Mouse (Mus musculus): ENCODE data around the gene Tnni1. TPM values are rescaled to one million over a fixed set of nuclear protein-coding genes. Genes with fewer than 3 reads are reported as not detected.

The Tnni1 gene
- polyA plus RNA-seq, 1 experiment, result 1.0 TPM

DNA sequence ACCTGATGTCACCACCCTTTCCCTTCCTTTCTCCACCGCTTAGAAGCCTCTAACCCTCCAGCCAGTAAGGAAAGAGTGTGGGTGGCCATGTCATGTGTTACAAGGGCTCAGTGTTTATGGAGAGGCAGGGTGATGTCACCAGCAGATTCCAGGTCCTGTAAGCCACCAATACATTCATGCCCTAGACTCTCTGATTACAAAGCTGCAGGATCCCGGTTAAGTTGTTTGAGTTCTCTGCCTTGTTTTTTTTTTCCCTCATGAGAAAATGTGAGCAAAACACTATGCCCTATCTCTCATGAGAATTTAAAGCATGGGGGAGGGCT, 15.1 kb upstream of the Tnni1 start:
- Histone ChIP-seq H3K27ac (ENCODE audit: insufficient read depth, low read length) (no peak overlapping the region), H3K36me3 (ENCODE audit: control insufficient read depth, insufficient read depth, low read length, poor library complexity, severe bottlenecking) (peaks cover 15% of the 10 kb centered on the region), H3K9me3 (replicated peaks; ENCODE audit: control insufficient read depth, insufficient read depth, low read length, poor library complexity, severe bottlenecking) (no peaks in the 10 kb centered on the region; the same call in 1 of the 2 replicates), H3K9ac (ENCODE audit: low read depth, poor library complexity, severe bottlenecking) (no peak overlapping the region), H3K4me3 (ENCODE audit: low read depth, low read length) (no peak overlapping the region), H3K27me3 (ENCODE audit: control insufficient read depth, insufficient read depth, low read length, poor library complexity, severe bottlenecking) (no peaks in the 10 kb centered on the region), H3K4me1 (ENCODE audit: control insufficient read depth, insufficient read depth, low read length) (peaks cover 9% of the 10 kb centered on the region)
- TF ChIP-seq CTCF (IDR thresholded peaks at IDR 0.05; ENCODE audit: low read depth, low read length) (no peak), POLR2A (IDR thresholded peaks at IDR 0.05; ENCODE audit: insufficient read depth, low read length) (no peak), EP300 (IDR thresholded peaks at IDR 0.05; ENCODE audit: insufficient read depth, low read depth, low read length) (no peak)

DNA sequence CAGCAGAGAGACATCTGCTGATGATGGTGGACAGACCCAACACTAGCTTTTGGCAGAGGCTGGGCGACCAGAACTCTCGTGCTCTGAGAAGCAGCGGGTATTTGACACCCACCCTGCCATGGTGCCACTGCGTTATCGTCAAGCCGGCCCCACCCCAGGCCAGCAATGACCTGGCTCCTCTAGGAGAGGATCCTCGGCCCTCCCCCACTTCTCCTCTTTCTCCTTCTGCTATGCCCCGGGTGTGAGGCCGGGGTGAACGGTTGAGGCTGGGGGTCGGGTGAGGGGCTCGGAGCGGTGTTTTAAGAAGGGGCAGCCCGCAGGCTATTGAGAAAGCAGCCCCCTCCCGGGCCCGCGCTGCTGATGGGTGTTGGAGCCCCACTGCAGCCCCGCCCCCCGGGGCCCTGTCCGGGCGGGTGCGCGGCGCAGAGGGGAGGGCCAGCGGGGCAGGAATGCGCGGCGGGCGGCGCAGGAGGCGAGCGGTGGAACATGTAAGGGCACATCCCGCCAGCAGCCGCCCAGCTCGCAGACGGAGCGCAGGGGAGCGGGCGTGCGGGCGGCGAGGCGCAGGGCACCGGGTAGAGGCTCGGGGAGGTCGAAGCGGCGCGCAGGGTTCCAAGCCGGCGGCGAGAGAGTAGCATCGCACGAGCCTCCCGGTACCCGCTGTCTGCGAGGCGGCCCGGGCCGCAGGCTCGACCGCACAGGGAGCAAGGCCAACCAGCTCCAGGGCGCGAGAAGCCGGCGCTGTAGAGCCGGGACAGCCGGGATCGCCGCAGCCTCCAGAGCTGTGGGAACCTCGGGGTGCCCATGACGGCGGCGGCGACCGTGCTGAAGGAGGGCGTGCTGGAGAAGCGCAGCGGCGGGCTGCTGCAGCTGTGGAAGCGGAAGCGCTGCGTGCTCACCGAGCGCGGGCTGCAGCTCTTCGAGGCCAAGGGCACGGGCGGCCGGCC, 13.3 kb upstream of the Tnni1 start, which contains the start of gene Phlda3:
TSS of gene Phlda3 (plus strand) at position 475 of the 947 bp plus-strand sequence.
- Histone ChIP-seq H3K9ac (ENCODE audit: low read depth, poor library complexity, severe bottlenecking) (peak within 1 kb of the TSS; percentile 99), H3K27ac (ENCODE audit: insufficient read depth, low read length) (peak within 1 kb of the TSS; percentile 23; the same call in 1 of the 2 replicates), H3K4me1 (ENCODE audit: control insufficient read depth, insufficient read depth, low read length) (peaks cover 9% of the 10 kb centered on the region), H3K9me3 (replicated peaks; ENCODE audit: control insufficient read depth, insufficient read depth, low read length, poor library complexity, severe bottlenecking) (no peaks in the 10 kb centered on the region), H3K4me3 (ENCODE audit: low read depth, low read length) (peak within 1 kb of the TSS; percentile 99), H3K36me3 (ENCODE audit: control insufficient read depth, insufficient read depth, low read length, poor library complexity, severe bottlenecking) (peaks cover 30% of the 10 kb centered on the region), H3K27me3 (ENCODE audit: control insufficient read depth, insufficient read depth, low read length, poor library complexity, severe bottlenecking) (no peaks in the 10 kb centered on the region)
- TF ChIP-seq CTCF (IDR thresholded peaks at IDR 0.05; ENCODE audit: low read depth, low read length), result no peak
- TF ChIP-seq EP300 (IDR thresholded peaks at IDR 0.05; ENCODE audit: insufficient read depth, low read depth, low read length), result no peak
- TF ChIP-seq POLR2A (IDR thresholded peaks at IDR 0.05; ENCODE audit: insufficient read depth, low read length), result no peak

DNA sequence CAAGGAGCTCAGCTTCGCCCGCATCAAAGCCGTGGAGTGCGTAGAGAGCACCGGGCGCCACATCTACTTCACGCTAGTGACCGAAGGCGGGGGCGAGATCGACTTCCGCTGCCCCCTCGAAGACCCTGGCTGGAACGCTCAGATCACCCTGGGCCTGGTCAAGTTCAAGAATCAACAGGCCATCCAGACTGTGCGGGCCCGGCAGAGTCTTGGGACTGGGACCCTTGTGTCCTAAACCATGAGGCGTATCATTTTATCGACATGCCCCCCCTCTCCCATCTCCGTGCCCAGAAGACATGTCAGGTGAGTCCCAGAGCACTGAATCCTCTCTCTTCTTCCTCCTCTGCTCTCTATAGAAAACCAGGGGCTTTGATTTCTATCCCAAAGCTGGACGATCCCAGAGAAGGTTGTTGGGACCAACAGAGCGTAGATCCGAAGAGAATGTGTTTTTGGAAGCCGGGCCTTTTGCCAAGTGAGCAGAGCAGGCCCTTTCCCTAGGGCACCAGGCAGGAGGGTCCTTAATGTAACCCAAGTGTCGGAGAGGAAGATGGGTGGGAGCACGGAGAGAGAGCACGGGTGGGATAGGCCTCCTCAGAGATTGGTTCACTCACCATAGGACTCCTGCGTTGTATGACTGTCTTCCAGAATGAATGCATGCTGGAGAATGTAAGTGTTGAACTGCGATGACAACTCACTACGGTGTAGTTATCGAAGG, 12.5 kb upstream of the Tnni1 start:
- peak overlapping the region; percentile 99 for H3K4me3 ChIP-seq (ENCODE audit: low read depth, low read length)
- 0 out of 2 replicates have a peak overlapping the region, but pooled peaks have one; percentile 17 for H3K27ac ChIP-seq (ENCODE audit: insufficient read depth, low read length)
- no peaks in the 10 kb centered on the region for H3K27me3 ChIP-seq (ENCODE audit: control insufficient read depth, insufficient read depth, low read length, poor library complexity, severe bottlenecking)
- H3K36me3 ChIP-seq (ENCODE audit: control insufficient read depth, insufficient read depth, low read length, poor library complexity, severe bottlenecking), result peaks cover 30% of the 10 kb centered on the region
- H3K9ac ChIP-seq (ENCODE audit: low read depth, poor library complexity, severe bottlenecking), result peak overlapping the region; percentile 99
- H3K4me1 ChIP-seq (ENCODE audit: control insufficient read depth, insufficient read depth, low read length), result peaks cover 9% of the 10 kb centered on the region
- no peak for TF ChIP-seq POLR2A (IDR thresholded peaks at IDR 0.05; ENCODE audit: insufficient read depth, low read length)
- TF ChIP-seq EP300 (IDR thresholded peaks at IDR 0.05; ENCODE audit: insufficient read depth, low read depth, low read length), result no peak
- no peak for TF ChIP-seq CTCF (IDR thresholded peaks at IDR 0.05; ENCODE audit: low read depth, low read length)
- H3K9me3 ChIP-seq (replicated peaks; ENCODE audit: control insufficient read depth, insufficient read depth, low read length, poor library complexity, severe bottlenecking), result no peaks in the 10 kb centered on the region

DNA sequence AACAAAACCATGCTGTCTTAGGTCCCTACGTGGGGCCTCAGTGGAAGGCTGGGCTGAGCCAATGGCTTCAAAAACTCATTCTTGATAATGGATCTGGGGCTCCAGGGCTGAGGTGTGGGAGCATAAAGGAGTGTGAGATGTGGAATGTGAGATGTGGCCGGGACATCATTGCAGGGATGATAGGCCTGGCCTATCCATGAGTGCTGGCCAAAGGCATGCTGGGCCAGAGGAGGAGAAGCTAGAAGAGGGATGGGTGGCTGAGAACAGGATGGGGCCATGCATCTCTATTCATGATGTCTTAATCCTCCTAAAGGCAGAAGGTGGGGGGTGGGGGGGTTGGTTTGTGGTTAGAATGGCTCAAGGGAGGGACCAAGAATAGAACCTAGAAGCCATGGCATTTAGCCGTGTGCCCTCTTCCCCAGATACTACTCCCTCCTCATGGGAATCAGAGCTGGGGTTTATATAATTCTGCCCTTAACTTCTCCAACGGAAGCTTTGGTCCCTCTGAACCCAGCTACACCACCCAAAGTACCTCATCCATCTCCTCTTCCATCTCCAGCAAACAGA, 11.8 kb upstream of the Tnni1 start:
- no peaks in the 10 kb centered on the region for H3K27me3 ChIP-seq (ENCODE audit: control insufficient read depth, insufficient read depth, low read length, poor library complexity, severe bottlenecking)
- peak overlapping the region; percentile 99 for H3K9ac ChIP-seq (ENCODE audit: low read depth, poor library complexity, severe bottlenecking)
- no peaks in the 10 kb centered on the region for H3K9me3 ChIP-seq (replicated peaks; ENCODE audit: control insufficient read depth, insufficient read depth, low read length, poor library complexity, severe bottlenecking)
- H3K4me3 ChIP-seq (ENCODE audit: low read depth, low read length), result peak overlapping the region; percentile 99
- H3K27ac ChIP-seq (ENCODE audit: insufficient read depth, low read length), result no peak overlapping the region
- peaks cover 9% of the 10 kb centered on the region for H3K4me1 ChIP-seq (ENCODE audit: control insufficient read depth, insufficient read depth, low read length)
- TF ChIP-seq EP300 (IDR thresholded peaks at IDR 0.05; ENCODE audit: insufficient read depth, low read depth, low read length) (no peak), CTCF (IDR thresholded peaks at IDR 0.05; ENCODE audit: low read depth, low read length) (no peak), POLR2A (IDR thresholded peaks at IDR 0.05; ENCODE audit: insufficient read depth, low read length) (no peak)
- peaks cover 30% of the 10 kb centered on the region for H3K36me3 ChIP-seq (ENCODE audit: control insufficient read depth, insufficient read depth, low read length, poor library complexity, severe bottlenecking)

DNA sequence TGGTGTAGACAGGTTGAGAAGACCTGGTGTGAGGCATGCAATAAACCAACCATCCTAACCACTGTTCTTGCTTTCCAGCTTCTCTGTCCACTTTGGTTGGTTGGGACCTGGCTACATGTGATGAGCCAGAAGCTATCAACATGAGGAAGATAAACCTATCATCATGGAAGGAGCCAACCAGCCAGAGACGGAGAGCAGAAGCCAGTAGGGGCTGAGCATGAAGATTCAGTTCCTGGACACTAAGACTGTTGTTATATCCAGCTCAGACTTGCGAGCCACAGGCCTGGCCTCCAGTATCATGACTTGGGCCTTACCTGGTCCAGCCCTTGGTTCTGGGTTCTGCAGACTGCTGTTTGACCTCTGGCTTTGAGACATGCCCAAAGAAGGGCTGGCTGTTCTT, 10.8 kb upstream of the Tnni1 start:
- H3K9ac ChIP-seq (ENCODE audit: low read depth, poor library complexity, severe bottlenecking), result no peak overlapping the region
- H3K9me3 ChIP-seq (replicated peaks; ENCODE audit: control insufficient read depth, insufficient read depth, low read length, poor library complexity, severe bottlenecking), result no peaks in the 10 kb centered on the region
- H3K4me3 ChIP-seq (ENCODE audit: low read depth, low read length), result peak overlapping the region; percentile 3; the same call in 1 of the 2 replicates
- H3K4me1 ChIP-seq (ENCODE audit: control insufficient read depth, insufficient read depth, low read length), result peaks cover 8% of the 10 kb centered on the region
- TF ChIP-seq EP300 (IDR thresholded peaks at IDR 0.05; ENCODE audit: insufficient read depth, low read depth, low read length) (no peak), POLR2A (IDR thresholded peaks at IDR 0.05; ENCODE audit: insufficient read depth, low read length) (no peak), CTCF (IDR thresholded peaks at IDR 0.05; ENCODE audit: low read depth, low read length) (no peak)
- H3K27ac ChIP-seq (ENCODE audit: insufficient read depth, low read length), result no peak overlapping the region
- H3K27me3 ChIP-seq (ENCODE audit: control insufficient read depth, insufficient read depth, low read length, poor library complexity, severe bottlenecking), result no peaks in the 10 kb centered on the region
- H3K36me3 ChIP-seq (ENCODE audit: control insufficient read depth, insufficient read depth, low read length, poor library complexity, severe bottlenecking), result peaks cover 30% of the 10 kb centered on the region
